Comparison of ENCODE assay signal across 9 mouse cellular contexts in genomic region chr5:90405210-90405609, GRCm38 (mm10). TPM values are rescaled to one million over a fixed set of nuclear protein-coding genes. Genes with fewer than 3 reads are reported as not detected.
DNase-seq lines count a peak whose midpoint lies in the region; ATAC-seq and TF ChIP-seq lines count a peak whose summit lies in the region.
"Had no signal": no experiment of that assay in that cellular context is flagged by ENCODE, and none has a peak within 500 bp of the region (broad histone marks: within the 10 kb centered on the region; RNA-seq: fewer than 3 reads in every experiment).

No protein-coding gene starts in this region.

- no peak overlapping the region for H3K4me3 ChIP-seq in liver, embryonic 16.5 days (ENCODE audit: low read depth, low read length)
- H3K4me3 ChIP-seq: hindbrain, embryonic 15.5 days had no signal

- POLR2A ChIA-PET in Patski (lab: Charles Lee), result no interaction called here

- H3K36me3 ChIP-seq in liver, embryonic 16.5 days (ENCODE audit: control insufficient read depth, insufficient read depth), result no peaks in the 10 kb centered on the region
- H3K36me3 ChIP-seq: hindbrain, embryonic 15.5 days had no signal

- no peaks in the 10 kb centered on the region for H3K4me1 ChIP-seq in liver, embryonic 16.5 days (ENCODE audit: control insufficient read depth, low read depth, low read length)
- H3K4me1 ChIP-seq: hindbrain, embryonic 15.5 days had no signal

- no peaks in the 10 kb centered on the region for H3K9me3 ChIP-seq in liver, embryonic 16.5 days (replicated peaks; ENCODE audit: control insufficient read depth, low read length)
- H3K9me3 ChIP-seq: hindbrain, embryonic 15.5 days had no signal

- in situ Hi-C loops in Patski (cut with MboI; ENCODE audit: low pct_unique_long_range_greater_than_20kb), result no loop called here

- peak; percentile 16 for DNase-seq in adrenal gland, postnatal 10 days
- no peak for DNase-seq in adrenal gland, adult 8-10 months
- DNase-seq in Patski (ENCODE audit: low read depth, low spot score), result peak; percentile 2
- peak; percentile 62 for DNase-seq in layer of hippocampus, adult 11-12 months (ENCODE audit: low spot score)
- peak; percentile 62 for DNase-seq in yolk sac, embryonic 10.5 days (ENCODE audit: low spot score)
- DNase-seq in spleen, postnatal 4 days (ENCODE audit: low spot score in 2 of 2), result no peak
- DNase-seq in cerebellum, postnatal 36 days, result no peak

- CTCF ChIA-PET in Patski (lab: Charles Lee), result interaction anchor here (0.6 to 2.0 kb wide), 4 partner anchors 29 to 254 kb away, joined by 3 to 6 read pairs (median 4); no protein-coding TSS in a partner anchor

- 55% methylated on average over 4 of the region's 4 CpGs for WGBS in liver, embryonic 16.5 days (ENCODE audit: insufficient replicate concordance)

- ATAC-seq in Patski, result no peak
- ATAC-seq in liver, embryonic 16.5 days (ENCODE audit: low read depth), result peak; percentile 75

- peak; percentile 67 for TF ChIP-seq CTCF in Patski (IDR thresholded peaks at IDR 0.05)

- no peak overlapping the region for H3K4me2 ChIP-seq in liver, embryonic 16.5 days (ENCODE audit: low read depth, low read length)
- H3K4me2 ChIP-seq: hindbrain, embryonic 15.5 days had no signal

- no peak overlapping the region for H3K27ac ChIP-seq in liver, embryonic 16.5 days (ENCODE audit: low read length)
- H3K27ac ChIP-seq: hindbrain, embryonic 15.5 days had no signal

- H3K9ac ChIP-seq in liver, embryonic 16.5 days (ENCODE audit: low read depth, low read length), result no peak overlapping the region
- H3K9ac ChIP-seq: hindbrain, embryonic 15.5 days had no signal

- peaks cover 21% of the 10 kb centered on the region for H3K27me3 ChIP-seq in Patski
- H3K27me3 ChIP-seq in liver, embryonic 16.5 days (ENCODE audit: control insufficient read depth, insufficient read depth, low read depth, low read length), result no peaks in the 10 kb centered on the region
- H3K27me3 ChIP-seq: hindbrain, embryonic 15.5 days had no signal

RNA-seq across cellular contexts. Expression of gene Gm9958, which starts 38.2 kb away (rescaled TPM):
- 1 to 10 TPM; 2.1 to 3.3 TPM for total RNA-seq in adrenal gland, postnatal 10 days (2021)
- total RNA-seq in adrenal gland, adult 8-10 months (2022), result 1 to 10 TPM; 3.5 to 4.9 (median 3.9) TPM
- 1.8 TPM for polyA plus RNA-seq in Patski (2021)
- polyA plus RNA-seq in liver, embryonic 16.5 days (2015; fragmentation: Nextera tagmentation; extraction: Ambion mirVana), result 1.5 and 1.8 TPM in 2 replicates

RNA-seq across cellular contexts. Expression of gene Ankrd17, which starts 38.8 kb away (rescaled TPM):
- total RNA-seq in adrenal gland, postnatal 10 days (2021), result 100 to 1,000 TPM in 1 of 2 experiments, 10 to 100 TPM in 1; 79.6 to 111 TPM
- total RNA-seq in adrenal gland, adult 8-10 months (2022), result 100 to 1,000 TPM in 2 of 4 experiments, 10 to 100 TPM in 2; 87.8 to 118 (median 94.8) TPM
- 79.5 TPM for polyA plus RNA-seq in Patski (2021)
- 7.8 and 8.2 TPM in 2 replicates for polyA plus RNA-seq in liver, embryonic 16.5 days (2015; fragmentation: Nextera tagmentation; extraction: Ambion mirVana)

RNA-seq across cellular contexts. Expression of gene Alb, which starts 55.5 kb away (rescaled TPM):
- total RNA-seq in adrenal gland, postnatal 10 days (2021), result over 10,000 TPM in 1 of 2 experiments, 1,000 to 10,000 TPM in 1; 7,600 to 18,589 TPM
- total RNA-seq in adrenal gland, adult 8-10 months (2022), result 10 to 100 TPM in 2 of 4 experiments, 1 to 10 TPM in 2; 1.6 to 22.6 (median 9.2) TPM
- polyA plus RNA-seq in Patski (2021), result not detected
- polyA plus RNA-seq in liver, embryonic 16.5 days (2015; fragmentation: Nextera tagmentation; extraction: Ambion mirVana), result 7,404 and 8,768 TPM in 2 replicates

Comparison
In these comparisons a context has a peak if more than half of its experiments do, and no peak if none do; other contexts are left out.
1. DNase-seq: peak in adrenal gland, postnatal 10 days (single experiment), Patski (single experiment), layer of hippocampus, adult 11-12 months (single experiment) and yolk sac, embryonic 10.5 days (single experiment); none in adrenal gland, adult 8-10 months (single experiment), spleen, postnatal 4 days (0 of 2) and cerebellum, postnatal 36 days (0 of 2).
2. RNA of gene Alb, which starts 55.5 kb away (total RNA-seq): 7,600 to 18,589 TPM in adrenal gland, postnatal 10 days; 1.6 to 22.6 TPM in adrenal gland, adult 8-10 months; every median in the first group is over 100 times any median in the second.